Mouse (Mus musculus) left cerebral cortex, adult 8-10 months (tissue): ENCODE results near the gene Vmn1r66. TPM values are rescaled to one million over a fixed set of nuclear protein-coding genes. Genes with fewer than 3 reads are reported as not detected.
"Not testable (repeated sequence)": the region's sequence is repeated elsewhere in the genome, so short reads cannot be mapped to it uniquely, and the experiment has no call there.

Experiments
- DNase-seq, 2 experiments: peaks; one replicate each; pipeline ENCODE4 v3.0.0; 2022; ENCODE audit warnings: low spot score in 2 of 2
- total RNA-seq, 4 experiments: library from RNA; stranded (reverse); gene quantifications; 2 replicates each; pipeline ENCODE4 v1.2.4; 2022

Gene Vmn1r66
- not detected for total RNA-seq

DNA sequence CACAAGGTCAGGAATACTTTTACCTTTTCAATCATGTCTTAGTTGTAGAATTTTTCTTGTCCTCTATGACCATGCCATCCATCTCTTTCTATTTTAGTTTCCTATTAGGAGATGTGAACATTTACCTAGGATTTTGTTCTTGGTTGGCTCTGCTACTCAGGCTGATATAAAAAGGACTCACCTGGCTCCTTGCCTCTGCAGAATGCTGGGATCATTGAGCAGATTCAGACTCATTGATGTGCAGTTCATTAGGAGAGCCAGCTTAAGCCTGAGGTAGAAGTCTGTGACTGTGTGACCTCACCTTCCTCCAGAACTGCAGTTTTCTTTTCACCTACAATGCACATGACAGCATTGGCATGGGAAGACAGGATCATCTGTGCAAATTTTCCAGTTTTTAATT is at the start of gene Vmn1r66:
Vmn1r66 (minus strand) TSS at position 101 of the 400 bp plus-strand sequence.
- DNase-seq, result no peak

DNA sequence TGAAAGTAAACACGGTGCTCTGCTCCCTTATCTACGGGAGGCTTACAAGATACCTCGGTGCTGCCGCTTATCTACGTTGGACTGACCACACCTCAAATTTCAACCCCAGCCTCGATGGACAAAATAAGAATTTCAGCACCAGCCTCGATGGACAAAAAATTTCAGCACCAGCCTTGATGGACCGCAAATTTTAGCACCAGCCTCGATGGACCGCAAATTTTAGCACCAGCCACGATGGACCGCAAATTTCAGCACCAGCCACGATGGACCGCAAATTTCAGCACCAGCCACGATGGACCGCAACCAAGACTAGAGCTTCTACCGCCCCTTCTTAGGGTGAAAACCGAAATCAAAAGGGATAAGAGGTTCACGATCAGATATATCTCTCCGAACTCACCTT is 47.7 kb upstream of the Vmn1r66 start:
- DNase-seq, result not testable (repeated sequence)

DNA sequence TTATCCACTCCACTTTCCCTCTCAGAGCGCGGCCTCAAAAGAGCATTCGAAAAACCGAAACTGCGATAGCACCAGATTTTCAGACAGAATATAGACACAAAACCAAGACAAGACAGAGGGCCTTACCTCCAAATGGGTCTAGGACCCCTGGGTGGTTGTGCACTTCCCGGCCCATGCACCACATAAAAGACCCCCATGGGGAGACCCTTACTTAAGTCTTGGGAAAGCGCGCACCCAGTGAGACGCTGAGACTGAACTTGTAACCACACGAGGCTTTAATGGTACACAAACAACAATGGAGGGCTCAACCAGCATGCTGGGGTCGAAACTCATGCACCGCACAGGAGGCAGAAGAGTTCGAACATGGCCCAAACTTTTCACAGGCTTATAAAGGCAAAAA is 25.7 kb downstream of the Vmn1r66 start:
- no peak for DNase-seq

DNA sequence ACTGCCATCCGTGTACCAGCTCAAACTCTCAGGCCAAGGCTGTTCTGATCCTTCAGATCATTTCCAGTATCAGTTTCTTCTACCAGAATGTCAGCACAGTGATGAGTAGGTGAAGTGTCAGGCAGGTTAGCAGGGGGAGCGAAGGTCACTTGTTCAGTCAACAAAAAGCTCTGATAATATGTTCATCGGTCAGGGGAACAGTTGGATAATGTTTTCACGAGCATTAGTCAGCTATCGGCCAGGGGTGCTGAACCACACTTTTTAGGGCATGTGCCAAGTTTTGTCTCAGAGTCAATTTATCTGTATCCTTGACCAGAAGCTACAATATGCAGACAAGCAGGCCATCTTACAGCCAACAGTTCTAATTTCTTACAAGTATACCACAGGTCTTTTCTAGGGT is 28.7 kb downstream of the Vmn1r66 start:
- no peak for DNase-seq

Other genes starting within 250 kb of the Vmn1r66 start
- not detected for gene Vmn2r50, start 224.7 kb downstream of the Vmn1r66 start, total RNA-seq
- not detected for gene Vmn2r51, start 172.3 kb downstream of the Vmn1r66 start, total RNA-seq
- not detected for gene Vmn2r52, start 101.4 kb downstream of the Vmn1r66 start, total RNA-seq
- gene Vmn1r67, start 165.3 kb upstream of the Vmn1r66 start, total RNA-seq, result not detected
- 10 to 100 TPM; 15.0 to 18.0 (median 16.5) TPM for gene Zik1, start 217.4 kb upstream of the Vmn1r66 start, total RNA-seq